Mouse (Mus musculus) bone marrow, adult 2 months (tissue): ENCODE measurements around the gene E330034G19Rik.

ENCODE experiments used
- CTCF ChIP-seq: fragments of 200-500 bp; IDR thresholded peaks from 2 replicates; pipeline ENCODE4 v1.5.1; 2011; ENCODE audit warnings: low read length, control low read depth; ENCODE audit not compliant: control insufficient read depth, insufficient read depth
- POLR2A ChIP-seq: fragments of 200-500 bp; IDR thresholded peaks from 2 replicates; pipeline ENCODE4 v1.6.1; 2011; ENCODE audit warnings: low read depth, mild to moderate bottlenecking, control low read depth, low read length, borderline replicate concordance; ENCODE audit not compliant: control insufficient read depth

GRCm38 (mm10) chr14:24249926-24250325 lies 43.1 kb upstream of the E330034G19Rik start:
- no peak for TF ChIP-seq CTCF
- no peak for TF ChIP-seq POLR2A
